Mouse (Mus musculus): ENCODE results near the gene Gm28036. TPM values are rescaled to one million over a fixed set of nuclear protein-coding genes. Genes with fewer than 3 reads are reported as not detected.

Gene Gm28036
- polyA plus RNA-seq, 1 experiment, result 52.2 TPM

DNA sequence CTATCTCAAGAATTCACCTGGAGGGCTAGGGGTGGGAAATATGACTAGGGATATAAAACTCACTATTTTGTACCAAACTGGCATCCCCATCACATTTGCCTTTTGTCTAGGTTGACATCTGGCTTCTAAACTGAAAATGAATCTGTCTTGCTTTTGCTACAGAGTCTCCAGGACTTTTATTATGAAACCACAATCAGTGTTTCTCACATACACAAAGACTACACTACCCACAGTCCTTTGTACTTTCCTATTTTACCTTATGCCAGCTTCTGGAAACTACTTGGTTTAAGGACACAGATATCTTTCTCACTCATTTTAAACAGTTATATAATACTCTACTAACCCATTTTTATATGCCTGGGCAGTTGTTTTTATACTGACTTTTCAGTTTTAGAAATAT is 101.4 kb downstream of the Gm28036 start:
- H3K4me1 ChIP-seq (ENCODE audit: control insufficient read depth, insufficient read depth, low read length), result no peaks in the 10 kb centered on the region
- no peak overlapping the region for H3K4me3 ChIP-seq (ENCODE audit: low read depth, low read length)
- no peak overlapping the region for H3K27ac ChIP-seq (ENCODE audit: insufficient read depth, low read length)
- H3K36me3 ChIP-seq (ENCODE audit: control insufficient read depth, insufficient read depth, low read length, poor library complexity, severe bottlenecking), result no peaks in the 10 kb centered on the region
- H3K9ac ChIP-seq (ENCODE audit: low read depth, poor library complexity, severe bottlenecking), result no peak overlapping the region
- no peaks in the 10 kb centered on the region for H3K9me3 ChIP-seq (replicated peaks; ENCODE audit: control insufficient read depth, insufficient read depth, low read length, poor library complexity, severe bottlenecking)
- H3K27me3 ChIP-seq (ENCODE audit: control insufficient read depth, insufficient read depth, low read length, poor library complexity, severe bottlenecking), result no peaks in the 10 kb centered on the region
- TF ChIP-seq POLR2A (IDR thresholded peaks at IDR 0.05; ENCODE audit: insufficient read depth, low read length) (no peak), CTCF (IDR thresholded peaks at IDR 0.05; ENCODE audit: low read depth, low read length) (no peak)

Other genes with a start within 250 kb of the Gm28036 start
- 65.2 and 71.2 TPM in 2 replicates for gene Uqcc1, start 196.8 kb downstream of the Gm28036 start, polyA plus RNA-seq (2011; ENCODE audit: insufficient read depth, insufficient read length, low read depth, missing spikeins)
- not detected in 2 replicates for gene Gm15557, start 186.4 kb downstream of the Gm28036 start, polyA plus RNA-seq (2011; ENCODE audit: insufficient read depth, insufficient read length, low read depth, missing spikeins)
- gene Gdf5, start 181.7 kb downstream of the Gm28036 start, polyA plus RNA-seq (2011; ENCODE audit: insufficient read depth, insufficient read length, low read depth, missing spikeins), result not detected in 2 replicates
- gene Cep250, start 170.6 kb downstream of the Gm28036 start, polyA plus RNA-seq (2011; ENCODE audit: insufficient read depth, insufficient read length, low read depth, missing spikeins), result 24.9 and 26.0 TPM in 2 replicates
- gene 6430550D23Rik, start 119.1 kb downstream of the Gm28036 start, polyA plus RNA-seq (2011; ENCODE audit: insufficient read depth, insufficient read length, low read depth, missing spikeins), result 2.4 and 2.9 TPM in 2 replicates
- gene Ergic3, start 119.0 kb downstream of the Gm28036 start, polyA plus RNA-seq (2011; ENCODE audit: insufficient read depth, insufficient read length, low read depth, missing spikeins), result 72.2 and 82.1 TPM in 2 replicates
- gene Fer1l4, start 74.1 kb downstream of the Gm28036 start, polyA plus RNA-seq (2011; ENCODE audit: insufficient read depth, insufficient read length, low read depth, missing spikeins), result 0.87 TPM in 1 of 2 replicates, not detected in the other
- gene Spag4, start 61.9 kb downstream of the Gm28036 start, polyA plus RNA-seq (2011; ENCODE audit: insufficient read depth, insufficient read length, low read depth, missing spikeins), result 3.8 and 6.1 TPM in 2 replicates
- 34.4 and 50.7 TPM in 2 replicates for gene Cpne1, start 15.1 kb downstream of the Gm28036 start, polyA plus RNA-seq (2011; ENCODE audit: insufficient read depth, insufficient read length, low read depth, missing spikeins)
- 64.5 and 78.1 TPM in 2 replicates for gene Rbm12, start 15.1 kb downstream of the Gm28036 start, polyA plus RNA-seq (2011; ENCODE audit: insufficient read depth, insufficient read length, low read depth, missing spikeins)
- 83.8 and 109 TPM in 2 replicates for gene Romo1, start 16.9 kb upstream of the Gm28036 start, polyA plus RNA-seq (2011; ENCODE audit: insufficient read depth, insufficient read length, low read depth, missing spikeins)
- 35.8 and 41.7 TPM in 2 replicates for gene Nfs1, start 17.1 kb upstream of the Gm28036 start, polyA plus RNA-seq (2011; ENCODE audit: insufficient read depth, insufficient read length, low read depth, missing spikeins)
- 478 and 518 TPM in 2 replicates for gene Rbm39, start 53.1 kb upstream of the Gm28036 start, polyA plus RNA-seq (2011; ENCODE audit: insufficient read depth, insufficient read length, low read depth, missing spikeins)
- 71.2 and 78.8 TPM in 2 replicates for gene Phf20, start 69.4 kb upstream of the Gm28036 start, polyA plus RNA-seq (2011; ENCODE audit: insufficient read depth, insufficient read length, low read depth, missing spikeins)
- 4.8 and 6.5 TPM in 2 replicates for gene Cnbd2, start 185.2 kb upstream of the Gm28036 start, polyA plus RNA-seq (2011; ENCODE audit: insufficient read depth, insufficient read length, low read depth, missing spikeins)
- gene Scand1, start 185.6 kb upstream of the Gm28036 start, polyA plus RNA-seq (2011; ENCODE audit: insufficient read depth, insufficient read length, low read depth, missing spikeins), result 20.1 and 20.5 TPM in 2 replicates

Data from ES-Bruce4 (cell line).